Mouse (Mus musculus) E14TG2a.4 (cell line): Measurements from ENCODE around the gene Hsbp1.

Experiments used
- H3K27me3 ChIP-seq: 2 replicates; pipeline ENCODE4 v1.6.1; 2014; ENCODE audit warnings: low read length, control low read depth; ENCODE audit not compliant: insufficient read depth
- H3K36me3 ChIP-seq: 2 replicates; pipeline ENCODE4 v1.6.1; 2014; ENCODE audit warnings: low read length, control low read depth; ENCODE audit not compliant: insufficient read depth
- H3K4me1 ChIP-seq: replicated peaks from 2 replicates; pipeline ENCODE4 v1.6.1; 2014; ENCODE audit warnings: low read depth, low read length, control low read depth
- H3K4me3 ChIP-seq: replicated peaks from 2 replicates; pipeline ENCODE4 v1.5.1; 2014; ENCODE audit warnings: mild to moderate bottlenecking, low read length
- H3K9me3 ChIP-seq: 2 replicates; pipeline ENCODE4 v1.6.1; 2014; ENCODE audit warnings: low read length, control low read depth
- CTCF ChIP-seq: conservative IDR thresholded peaks from 2 replicates; pipeline ENCODE4 v1.5.1; 2014; ENCODE audit warnings: low read length
- NANOG ChIP-seq: IDR thresholded peaks from 2 replicates; pipeline ENCODE4 v1.6.1; 2014; ENCODE audit warnings: borderline replicate concordance, low read length, mixed read lengths
- POU5F1 ChIP-seq: IDR thresholded peaks from 2 replicates; pipeline ENCODE4 v1.6.1; 2014; ENCODE audit warnings: low read length, borderline replicate concordance

Hsbp1 gene

DNA sequence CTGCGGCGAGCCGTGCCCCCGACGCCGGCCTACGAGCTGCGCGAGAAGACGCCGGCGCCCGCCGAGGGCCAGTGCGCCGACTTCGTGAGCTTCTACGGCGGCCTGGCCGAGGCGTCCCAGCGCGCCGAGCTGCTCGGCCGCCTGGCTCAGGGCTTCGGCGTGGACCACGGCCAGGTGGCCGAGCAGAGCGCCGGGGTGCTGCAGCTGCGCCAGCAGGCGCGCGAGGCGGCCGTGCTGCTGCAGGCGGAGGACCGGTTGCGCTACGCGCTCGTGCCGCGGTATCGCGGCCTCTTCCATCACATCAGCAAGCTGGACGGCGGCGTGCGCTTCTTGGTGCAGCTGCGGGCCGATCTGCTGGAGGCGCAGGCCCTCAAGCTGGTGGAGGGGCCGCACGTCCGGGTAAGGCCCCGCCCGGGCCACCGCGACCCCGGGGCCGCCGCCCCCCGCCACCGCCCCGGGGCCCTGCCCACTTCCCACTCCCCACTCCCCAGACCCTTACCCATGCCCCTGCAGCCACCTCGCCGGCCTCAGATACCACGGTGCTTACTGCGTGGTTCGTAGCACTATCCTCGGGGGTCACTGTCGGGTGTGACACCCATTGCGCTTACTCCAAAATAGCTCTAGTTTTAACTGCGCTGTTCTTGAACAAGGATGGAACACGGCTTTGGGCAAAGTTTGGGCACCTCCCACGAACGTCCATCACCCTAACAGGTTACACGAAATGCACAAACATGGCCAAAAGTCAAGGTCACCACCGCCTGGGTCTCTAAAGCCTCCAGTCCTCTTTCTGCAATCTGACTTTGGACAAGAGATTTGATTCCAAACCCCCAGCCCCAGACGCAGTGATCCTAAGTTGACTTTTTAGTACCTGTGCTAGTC, 51.0 kb downstream of the Hsbp1 start:
- Histone ChIP-seq H3K4me3 (peak overlapping the region; percentile 83), H3K27me3 (peaks cover 38% of the 10 kb centered on the region), H3K4me1 (peaks cover 13% of the 10 kb centered on the region), H3K36me3 (no peaks in the 10 kb centered on the region), H3K9me3 (no peaks in the 10 kb centered on the region)
- TF ChIP-seq NANOG (no peak), POU5F1 (no peak), CTCF (no peak)
